Mouse (Mus musculus) spleen, adult 2 months (tissue): ENCODE data around the gene Smim4.

Experiments
- CTCF ChIP-seq: fragments of 200-500 bp; IDR thresholded peaks from 2 replicates; pipeline ENCODE4 v1.5.1; 2011; ENCODE audit warnings: mild to moderate bottlenecking, inconsistent platforms; ENCODE audit not compliant: insufficient read depth, insufficient read length, insufficient replicate concordance; ENCODE audit errors: extremely low read depth
- POLR2A ChIP-seq: fragments of 200-500 bp; IDR thresholded peaks from 2 replicates; pipeline ENCODE4 v1.6.1; 2011; ENCODE audit warnings: low read depth, low read length, inconsistent platforms

DNA sequence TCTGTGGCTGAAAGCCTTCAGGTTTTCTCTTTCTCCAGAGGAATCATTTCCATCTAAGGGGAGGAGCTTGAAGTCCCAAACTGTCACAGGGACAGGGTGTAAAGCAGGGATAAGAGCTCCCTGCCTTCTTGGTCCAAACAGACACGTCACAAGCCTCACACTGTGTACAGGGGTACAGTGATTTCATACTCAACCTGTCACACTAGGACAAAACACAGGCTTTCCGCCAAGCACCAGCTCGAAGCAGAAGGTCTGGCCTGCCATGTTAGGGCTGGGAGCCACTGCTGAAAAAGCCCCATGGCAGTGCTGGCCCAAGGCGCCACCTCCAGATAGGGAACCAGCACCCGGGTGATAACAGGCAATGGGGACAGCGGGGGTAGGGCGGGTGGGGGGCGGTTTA lies 35.3 kb upstream of the Smim4 start:
- TF ChIP-seq POLR2A (no peak), CTCF (no peak)
